Mouse (Mus musculus): Measurements from ENCODE around the gene Cep135. TPM values are rescaled to one million over a fixed set of nuclear protein-coding genes. Genes with fewer than 3 reads are reported as not detected.

The Cep135 gene
- polyA plus RNA-seq, 1 experiment, result 1.1 TPM

GRCm38 (mm10) chr5:76691251-76691650 lies 102.8 kb downstream of the Cep135 start:
- TF ChIP-seq TCF3 (IDR thresholded peaks at IDR 0.05; ENCODE audit: insufficient read length, low read depth), result no peak
- TF ChIP-seq POLR2A (IDR thresholded peaks at IDR 0.05; ENCODE audit: insufficient read length, low read depth), result no peak
- TF ChIP-seq CEBPB (IDR thresholded peaks at IDR 0.05; ENCODE audit: insufficient read depth, poor library complexity, severe bottlenecking), result no peak
- no peak for TF ChIP-seq E2F4 (IDR thresholded peaks at IDR 0.05; ENCODE audit: insufficient read depth)
- no peak for TF ChIP-seq TCF12 (IDR thresholded peaks at IDR 0.05; ENCODE audit: insufficient read depth, poor library complexity, severe bottlenecking)
- TF ChIP-seq REST (IDR thresholded peaks at IDR 0.05; ENCODE audit: insufficient read depth, insufficient read length), result no peak
- no peak for TF ChIP-seq MYOD1 (IDR thresholded peaks at IDR 0.05; ENCODE audit: control insufficient read depth in 1 of 3, insufficient read length in 2 of 3, low read depth in 2 of 3)
- no peak for TF ChIP-seq SRF (IDR thresholded peaks at IDR 0.05; ENCODE audit: control insufficient read depth, insufficient read length, low read depth)
- no peak for TF ChIP-seq USF1 (IDR thresholded peaks at IDR 0.05; ENCODE audit: low read depth)
- TF ChIP-seq MYOG (IDR thresholded peaks at IDR 0.05; ENCODE audit: control insufficient read depth in 1 of 3, insufficient read depth in 1 of 3, insufficient read length in 2 of 3, low read depth in 2 of 3), result no peak
- no peak for TF ChIP-seq MAX (IDR thresholded peaks at IDR 0.05; ENCODE audit: low read depth)
- no peak for TF ChIP-seq POLR2AphosphoS2 (IDR thresholded peaks at IDR 0.05; ENCODE audit: insufficient read length, low read depth)
- no peaks in the 10 kb centered on the region for H3K79me2 ChIP-seq (ENCODE audit: control insufficient read depth, insufficient read depth)
- H3ac ChIP-seq (ENCODE audit: control insufficient read depth, insufficient read length), result no peak overlapping the region
- no peak overlapping the region for H3K4me3 ChIP-seq
- H3K27me3 ChIP-seq (ENCODE audit: control insufficient read depth, insufficient read depth, insufficient read length), result no peaks in the 10 kb centered on the region
- no peak overlapping the region for H3K4me2 ChIP-seq (ENCODE audit: low read depth)
- H3K36me3 ChIP-seq (ENCODE audit: control insufficient read depth, insufficient read depth), result no peaks in the 10 kb centered on the region

DNA sequence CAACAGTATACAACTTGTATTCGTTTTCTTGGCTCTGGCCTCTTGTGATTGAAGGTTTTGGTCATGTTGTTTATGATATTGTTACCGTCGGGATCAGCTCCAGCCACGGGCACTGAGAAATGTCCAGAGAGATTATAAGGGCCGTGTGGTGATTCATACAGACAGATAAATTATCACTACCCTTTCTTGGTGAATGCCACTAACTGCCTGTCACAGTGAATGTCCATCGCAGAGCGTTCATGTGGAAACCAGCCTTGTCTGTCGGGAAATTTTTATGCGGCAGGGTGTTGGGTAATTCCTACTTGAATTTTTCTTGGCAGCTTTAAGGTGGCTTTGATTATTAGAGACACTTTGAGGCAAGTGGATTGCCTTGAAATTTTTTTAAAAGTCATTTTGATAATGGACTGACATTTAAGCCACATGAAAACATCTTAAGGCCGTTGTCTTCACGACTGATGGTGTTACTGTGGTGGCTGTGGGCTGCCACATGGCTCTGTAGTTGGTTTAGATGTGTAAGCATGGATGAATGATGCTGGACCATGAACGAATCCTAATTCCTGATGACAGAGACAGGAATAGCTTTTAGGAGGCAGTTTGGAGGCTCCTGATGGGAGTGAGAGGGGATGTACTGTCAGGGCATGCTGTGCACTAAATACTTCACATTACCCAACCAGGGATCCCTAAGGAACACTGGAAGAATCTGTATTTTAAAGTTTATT lies 103.4 kb downstream of the Cep135 start:
- H3K4me2 ChIP-seq (ENCODE audit: low read depth), result no peak overlapping the region
- TF ChIP-seq SRF (IDR thresholded peaks at IDR 0.05; ENCODE audit: control insufficient read depth, insufficient read length, low read depth) (no peak), TCF3 (IDR thresholded peaks at IDR 0.05; ENCODE audit: insufficient read length, low read depth) (no peak), USF1 (IDR thresholded peaks at IDR 0.05; ENCODE audit: low read depth) (no peak), MYOD1 (IDR thresholded peaks at IDR 0.05; ENCODE audit: control insufficient read depth in 1 of 3, insufficient read length in 2 of 3, low read depth in 2 of 3) (no peak), REST (IDR thresholded peaks at IDR 0.05; ENCODE audit: insufficient read depth, insufficient read length) (no peak), POLR2A (IDR thresholded peaks at IDR 0.05; ENCODE audit: insufficient read length, low read depth) (no peak), MYOG (IDR thresholded peaks at IDR 0.05; ENCODE audit: control insufficient read depth in 1 of 3, insufficient read depth in 1 of 3, insufficient read length in 2 of 3, low read depth in 2 of 3) (no peak), E2F4 (IDR thresholded peaks at IDR 0.05; ENCODE audit: insufficient read depth) (no peak), MAX (IDR thresholded peaks at IDR 0.05; ENCODE audit: low read depth) (no peak), CEBPB (IDR thresholded peaks at IDR 0.05; ENCODE audit: insufficient read depth, poor library complexity, severe bottlenecking) (no peak), TCF12 (IDR thresholded peaks at IDR 0.05; ENCODE audit: insufficient read depth, poor library complexity, severe bottlenecking) (no peak), POLR2AphosphoS2 (IDR thresholded peaks at IDR 0.05; ENCODE audit: insufficient read length, low read depth) (no peak)
- H3K79me2 ChIP-seq (ENCODE audit: control insufficient read depth, insufficient read depth), result no peaks in the 10 kb centered on the region
- H3K4me3 ChIP-seq, result no peak overlapping the region
- no peaks in the 10 kb centered on the region for H3K27me3 ChIP-seq (ENCODE audit: control insufficient read depth, insufficient read depth, insufficient read length)
- H3K36me3 ChIP-seq (ENCODE audit: control insufficient read depth, insufficient read depth), result no peaks in the 10 kb centered on the region
- no peak overlapping the region for H3ac ChIP-seq (ENCODE audit: control insufficient read depth, insufficient read length)

Other genes starting within 250 kb of the Cep135 start
- gene Nmu, start 224.9 kb upstream of the Cep135 start, polyA plus RNA-seq (2012; fragmentation: generic; extraction: Trizol), result not detected
- gene Gm7271, start 104.7 kb upstream of the Cep135 start, polyA plus RNA-seq (2012; fragmentation: generic; extraction: Trizol), result not detected
- 16.8 TPM for gene Exoc1, start 59.4 kb upstream of the Cep135 start, polyA plus RNA-seq (2012; fragmentation: generic; extraction: Trizol)
- 0.94 TPM for gene C530008M17Rik, start 67.8 kb downstream of the Cep135 start, polyA plus RNA-seq (2012; fragmentation: generic; extraction: Trizol)